In the genomic region with DNA sequence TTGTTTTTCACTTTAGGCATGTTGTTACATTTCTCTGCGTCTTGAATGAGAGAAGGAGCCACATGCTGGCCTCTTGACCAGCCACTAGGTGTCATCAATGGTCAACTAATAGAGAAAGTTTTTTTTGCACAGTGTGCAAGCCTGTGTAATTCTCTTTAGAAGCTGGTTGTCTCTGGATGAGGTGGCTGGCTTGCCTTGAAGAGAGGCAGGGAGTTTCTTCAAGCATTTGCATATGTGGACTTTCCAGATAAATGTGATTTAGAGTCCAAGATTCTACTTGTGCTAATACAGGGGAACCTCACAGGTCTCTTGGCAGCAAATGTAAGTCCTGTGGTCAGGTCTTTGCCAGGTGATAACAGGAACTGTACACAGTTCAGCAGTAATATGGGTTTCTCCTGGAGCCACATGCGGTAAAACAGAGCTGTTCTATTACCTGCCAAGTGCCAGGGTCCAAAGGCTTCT, we compare ENCODE assay signal across 8 mouse cellular contexts.
DNase-seq lines count a peak whose midpoint lies in the region; ATAC-seq and TF ChIP-seq lines count a peak whose summit lies in the region.

No protein-coding gene starts in this region.

- H3K27me3 ChIP-seq in Patski = no peaks in the 10 kb centered on the region
- H3K27me3 ChIP-seq in intestine, embryonic 16.5 days (replicated peaks; ENCODE audit: control insufficient read depth, insufficient read depth, low read length) = no peaks in the 10 kb centered on the region

- POLR2A ChIA-PET in Patski (lab: Charles Lee) = interaction anchor here (0.6 to 2.2 kb wide), 5 partner anchors 33 to 126 kb away, joined by 3 to 17 read pairs (median 5); a partner anchor contains a TSS

- WGBS in intestine, embryonic 16.5 days = 27% methylated on average over 2 of the region's 2 CpGs

- H3K4me1 ChIP-seq in intestine, embryonic 16.5 days (ENCODE audit: control insufficient read depth, insufficient read depth, low read length) = peaks cover 37% of the 10 kb centered on the region

- peak; percentile 74 for DNase-seq in CD4-positive, CD25-positive, alpha-beta regulatory T cell, adult 2 months (ENCODE audit: low read depth, low spot score)
- DNase-seq in Patski (ENCODE audit: low read depth, low spot score) (no peak), liver (peak; percentile 45)
- peak; percentile 72 for DNase-seq in embryo, embryonic 10 days (ENCODE audit: low spot score)
- DNase-seq in naive thymus-derived CD4-positive, alpha-beta T cell, adult 2 months (ENCODE audit: low read depth) = peak; percentile 75
- DNase-seq in urinary bladder, adult 18-20 months (ENCODE audit: low spot score in 2 of 2) = no peak

- H3K36me3 ChIP-seq in intestine, embryonic 16.5 days (ENCODE audit: control insufficient read depth, insufficient read depth, low read length) = no peaks in the 10 kb centered on the region

- peak; percentile 83 for ATAC-seq in Patski
- 0 out of 2 replicates have a peak, but pooled peaks have one; percentile 23 for ATAC-seq in granulocyte monocyte progenitor cell, adult 5-6 weeks (replicated peaks; ENCODE audit: poor library complexity, severe bottlenecking)
- ATAC-seq in intestine, embryonic 16.5 days = peak; percentile 87

- H3K9ac ChIP-seq in intestine, embryonic 16.5 days (ENCODE audit: low read depth, low read length) = no peak overlapping the region

- H3K27ac ChIP-seq in intestine, embryonic 16.5 days (ENCODE audit: low read length) = peak overlapping the region; percentile 49

- peak; percentile 82 for TF ChIP-seq CTCF in Patski (IDR thresholded peaks at IDR 0.05)

- no peak overlapping the region for H3K4me3 ChIP-seq in intestine, embryonic 16.5 days (ENCODE audit: low read length)

- CTCF ChIA-PET in Patski (lab: Charles Lee) = interaction anchor here (0.6 to 2.3 kb wide), 34 partner anchors 9 to 307 kb away, joined by 3 to 33 read pairs (median 4); a partner anchor contains a TSS

- no peaks in the 10 kb centered on the region for H3K9me3 ChIP-seq in intestine, embryonic 16.5 days (ENCODE audit: control insufficient read depth, low read length)

- no peak overlapping the region for H3K4me2 ChIP-seq in intestine, embryonic 16.5 days (ENCODE audit: low read depth, low read length)

- in situ Hi-C loops in Patski (cut with MboI; ENCODE audit: low pct_unique_long_range_greater_than_20kb) = loop anchor here (10.0 kb wide), 1 partner anchor 472 kb away; no protein-coding TSS in a partner anchor

Comparison
In these comparisons a context has a peak if more than half of its experiments do, and no peak if none do; other contexts are left out.
1. DNase-seq: peak in CD4-positive, CD25-positive, alpha-beta regulatory T cell, adult 2 months (single experiment), embryo, embryonic 10 days (single experiment), liver (single experiment) and naive thymus-derived CD4-positive, alpha-beta T cell, adult 2 months (single experiment); none in Patski (single experiment) and urinary bladder, adult 18-20 months (0 of 2).
2. ATAC-seq: peak in every context shown above with its lines; median percentile 87 in intestine, embryonic 16.5 days; 83 in Patski; 23 in granulocyte monocyte progenitor cell, adult 5-6 weeks.